Mouse (Mus musculus): ENCODE results near the gene Itpkb.
A peak's percentile ranks its signal among the peaks of the same experiment; 100 is the strongest.
"Not testable (repeated sequence)": the region's sequence is repeated elsewhere in the genome, so short reads cannot be mapped to it uniquely, and the experiment has no call there.

Itpkb gene

DNA sequence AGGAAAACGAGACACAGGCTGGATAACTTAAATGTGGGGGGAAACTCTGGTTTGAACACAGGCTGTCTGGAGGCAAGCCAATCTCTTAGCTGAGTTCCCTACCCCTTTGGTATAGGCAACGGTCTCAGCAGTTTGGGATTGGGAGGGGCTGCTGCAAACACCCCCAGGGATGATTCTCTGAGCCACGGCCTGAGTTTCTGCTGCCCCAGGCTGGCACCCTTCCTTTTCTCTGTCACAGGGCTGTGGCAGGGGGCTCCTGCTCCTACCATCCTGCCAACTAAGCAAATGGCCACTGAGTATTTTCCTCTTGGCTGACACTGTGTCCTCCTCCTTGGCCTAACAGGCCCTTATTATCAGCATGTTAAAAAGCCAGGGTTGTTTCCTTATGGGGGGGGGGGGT is 37.3 kb downstream of the Itpkb start:
- DNase-seq (ENCODE audit: low read depth, low spot score) = no peak

DNA sequence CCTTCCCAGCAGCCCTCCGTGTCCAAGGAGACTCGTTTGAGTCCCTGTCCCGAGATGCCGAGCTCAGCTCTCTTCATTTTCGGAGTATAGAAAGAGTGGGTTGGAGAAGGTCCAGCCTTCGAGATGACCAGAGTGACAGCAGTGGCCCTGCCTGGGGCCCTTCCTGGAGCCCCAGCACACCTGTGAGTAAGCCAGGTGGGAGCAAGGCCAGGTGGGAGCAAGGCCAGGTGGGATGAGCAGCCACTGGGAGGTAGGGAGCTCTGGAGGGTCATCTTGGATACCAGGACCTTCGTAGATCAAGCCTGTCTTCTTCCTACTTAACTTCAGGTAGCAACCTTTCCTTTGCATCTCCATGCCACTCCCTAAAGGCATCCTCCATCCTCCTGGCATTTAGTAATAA is 37.8 kb downstream of the Itpkb start:
- DNase-seq (ENCODE audit: low read depth, low spot score) = no peak

DNA sequence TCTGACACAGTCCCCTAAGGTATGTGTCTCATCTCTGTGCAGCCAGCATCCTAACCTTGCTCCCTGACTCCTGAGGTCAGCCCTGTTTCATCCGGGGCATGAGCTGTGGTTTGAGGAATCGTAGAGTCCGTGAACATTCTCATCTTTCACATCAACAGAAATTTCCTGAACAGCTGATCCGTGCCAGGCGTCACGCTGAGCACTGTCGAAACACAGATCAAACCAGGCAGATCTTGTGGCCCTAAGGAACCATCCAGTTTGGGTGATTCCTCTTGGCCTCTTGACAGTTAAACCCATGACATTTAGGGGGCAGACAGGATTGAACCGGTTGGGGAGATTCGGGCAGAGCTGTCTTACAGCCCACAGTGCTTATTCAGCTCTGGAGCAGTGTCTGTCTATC is 38.4 kb downstream of the Itpkb start:
- no peak for DNase-seq (ENCODE audit: low read depth, low spot score)

DNA sequence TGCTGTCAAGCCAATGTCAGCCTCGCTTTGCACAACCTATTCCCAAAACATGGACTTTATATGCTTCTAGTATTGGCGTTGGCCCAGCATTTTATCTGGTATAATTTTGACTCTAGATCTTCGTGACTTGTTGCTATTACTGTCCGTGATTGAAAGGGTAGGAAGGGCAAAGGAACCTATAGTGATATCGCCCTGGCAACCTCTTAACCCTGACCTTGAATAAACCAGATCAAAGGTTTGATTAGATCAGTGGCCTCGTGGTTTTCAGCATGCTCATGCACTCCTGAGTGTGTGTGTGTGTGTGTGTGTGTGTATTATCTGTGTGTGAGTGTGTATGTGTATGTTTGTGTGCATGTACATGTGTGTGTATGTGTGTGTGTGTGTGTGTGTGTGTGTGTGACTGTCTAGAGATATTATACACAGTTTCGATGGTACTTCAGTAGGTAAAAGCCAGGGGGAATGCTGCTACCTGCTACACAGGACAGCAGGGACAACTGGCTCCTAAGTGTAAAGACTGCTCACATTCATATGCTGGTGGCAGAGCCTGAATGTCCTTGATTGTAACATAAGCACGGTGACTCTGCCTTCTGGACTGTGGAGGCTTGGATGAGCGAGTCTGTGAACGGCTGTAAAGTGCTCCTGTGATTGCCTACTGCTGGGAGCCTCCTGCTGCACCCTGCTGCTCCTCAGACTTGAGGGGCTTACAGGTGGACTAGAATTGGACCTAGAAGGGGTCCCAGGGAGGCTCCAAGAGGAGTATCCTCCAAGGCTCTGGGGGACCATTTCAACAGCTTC is 40.8 kb downstream of the Itpkb start:
- DNase-seq (ENCODE audit: low read depth, low spot score) = no peak

DNA sequence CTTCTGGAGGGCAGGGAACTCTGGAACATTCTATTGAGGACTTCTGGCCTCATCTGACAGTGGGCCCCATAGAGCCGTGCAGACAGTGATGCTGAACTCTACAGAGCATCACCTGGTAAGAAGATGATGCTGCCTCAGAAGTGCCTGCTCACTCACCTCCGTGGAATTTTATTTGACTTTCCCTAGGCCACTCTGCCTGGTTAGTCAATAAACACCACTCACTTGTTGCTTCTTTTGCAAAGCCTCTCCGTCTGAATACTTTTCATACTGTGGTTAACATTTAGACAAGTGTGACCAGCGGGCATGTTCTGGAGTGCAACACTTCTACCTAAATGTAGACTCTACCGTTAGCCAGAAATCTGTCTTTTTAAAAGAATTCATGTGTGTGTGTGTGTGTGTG is 42.0 kb downstream of the Itpkb start:
- not testable (repeated sequence) for DNase-seq (ENCODE audit: low read depth, low spot score)

DNA sequence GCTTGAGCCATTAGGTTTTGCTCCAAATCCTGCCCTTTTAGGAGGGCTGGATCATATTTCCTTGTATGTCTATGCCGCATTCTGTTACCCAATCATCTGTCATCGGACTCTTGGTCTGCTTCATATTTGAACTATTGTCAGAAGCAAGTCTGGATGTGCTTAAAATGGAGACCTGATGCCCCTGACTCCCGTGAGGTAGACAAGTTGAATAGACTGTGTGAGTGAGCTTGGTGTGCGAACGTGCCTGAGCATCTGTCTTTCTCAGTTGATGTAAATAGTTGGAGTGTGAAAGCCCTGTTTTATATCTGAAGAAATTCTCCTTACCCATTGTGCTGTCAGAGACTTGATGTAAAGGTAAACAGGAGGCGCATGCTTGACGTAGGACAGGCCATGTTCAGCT is 46.3 kb downstream of the Itpkb start:
- no peak for DNase-seq (ENCODE audit: low read depth, low spot score)

DNA sequence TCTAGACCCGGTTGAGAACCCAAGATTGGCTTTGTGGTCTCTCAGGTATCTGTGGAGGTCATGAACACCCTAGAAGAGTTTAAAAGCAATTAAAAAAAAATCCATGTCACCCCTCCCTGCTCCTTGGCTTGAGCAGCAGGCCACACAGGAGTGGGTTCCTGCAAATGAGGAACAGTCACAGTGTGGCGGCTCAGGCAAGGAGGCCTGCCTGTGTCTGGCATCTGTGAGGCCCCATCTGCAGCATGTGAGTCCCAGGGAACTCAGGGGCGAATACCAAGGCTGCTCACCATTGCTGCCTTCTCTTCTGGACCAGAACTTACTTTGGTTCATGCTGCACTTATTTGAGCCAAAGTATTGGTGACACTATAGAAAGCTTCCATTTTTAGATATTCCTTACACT is 49.3 kb downstream of the Itpkb start:
- DNase-seq (ENCODE audit: low read depth, low spot score) = peak; percentile 26

DNA sequence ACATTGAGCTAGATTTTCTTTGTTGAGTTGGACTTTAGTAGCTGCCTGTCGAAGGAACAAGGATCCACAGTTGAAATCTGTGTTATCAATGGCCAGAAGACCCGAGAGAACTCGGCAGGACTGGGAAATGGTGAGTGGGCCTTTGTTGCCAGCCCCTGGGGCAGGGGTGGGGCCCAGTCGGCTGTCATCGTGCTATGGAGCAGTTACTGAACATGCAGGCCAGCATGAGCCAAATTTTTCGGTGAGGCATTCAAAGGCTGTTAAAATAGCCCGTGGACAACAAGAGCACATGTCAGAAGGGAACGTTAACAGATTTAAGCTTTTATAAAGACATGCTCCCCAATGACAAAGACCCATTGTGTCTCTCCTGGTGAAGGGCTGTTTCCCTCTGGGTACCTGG is 52.1 kb downstream of the Itpkb start:
- DNase-seq (ENCODE audit: low read depth, low spot score) = no peak

DNA sequence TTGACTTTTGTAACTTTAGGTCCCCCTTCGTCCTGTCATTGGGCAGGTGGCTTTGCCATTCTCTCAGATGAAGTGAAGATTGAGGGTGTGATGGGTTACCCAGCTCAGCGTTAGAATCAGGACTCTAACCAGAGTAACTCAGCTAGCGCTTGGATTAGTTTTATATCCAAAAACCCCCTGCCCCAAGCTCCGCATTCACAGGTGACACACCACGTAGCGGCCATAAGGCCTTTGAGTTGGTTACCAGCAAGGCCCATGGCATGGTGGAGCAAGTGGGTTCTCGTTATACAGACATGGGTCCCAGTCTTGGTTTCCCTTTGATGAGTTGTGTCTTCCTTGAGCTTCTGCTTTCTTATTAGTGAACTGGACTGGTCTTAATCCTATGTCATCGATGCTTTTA is 53.6 kb downstream of the Itpkb start:
- no peak for DNase-seq (ENCODE audit: low read depth, low spot score)

DNA sequence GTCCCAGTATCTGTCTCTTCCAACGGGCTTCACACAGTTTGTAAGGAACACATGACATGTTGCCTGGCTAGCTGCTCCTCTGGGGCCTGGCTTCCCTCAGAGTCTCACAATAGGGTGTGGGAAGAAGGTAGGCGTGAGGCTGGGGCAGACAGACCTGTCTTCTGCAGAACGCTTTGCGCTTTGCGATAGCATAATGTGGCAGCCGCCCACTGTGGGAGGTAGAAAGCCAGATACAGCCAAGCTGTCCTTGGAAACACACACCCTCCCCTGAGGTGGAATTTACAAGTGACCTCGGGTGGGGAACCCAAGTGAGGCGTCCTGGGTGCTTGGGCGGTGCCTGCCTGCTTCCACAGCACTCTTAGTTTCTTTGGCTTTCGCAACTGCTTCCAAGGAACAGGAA is 54.2 kb downstream of the Itpkb start:
- DNase-seq (ENCODE audit: low read depth, low spot score) = no peak

DNA sequence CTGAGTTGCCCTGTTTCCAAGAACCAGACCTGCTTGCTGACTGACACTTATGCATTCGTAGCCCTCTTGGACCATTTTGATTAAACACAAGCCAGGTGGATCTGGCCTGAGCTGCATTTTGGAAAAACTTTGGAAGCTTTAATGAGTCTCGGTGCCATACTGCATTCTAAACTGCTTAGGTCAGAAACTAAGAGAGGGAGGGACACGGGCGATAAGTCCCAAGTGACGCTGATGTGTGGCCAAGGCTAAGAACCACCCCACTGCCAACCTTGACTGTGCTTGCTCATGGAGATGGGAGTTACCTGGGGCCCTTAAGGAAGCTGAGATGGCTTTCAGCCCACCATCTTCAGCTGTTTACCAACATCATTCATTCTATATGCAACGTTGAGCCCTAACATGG is 55.0 kb downstream of the Itpkb start:
- no peak for DNase-seq (ENCODE audit: low read depth, low spot score)

DNA sequence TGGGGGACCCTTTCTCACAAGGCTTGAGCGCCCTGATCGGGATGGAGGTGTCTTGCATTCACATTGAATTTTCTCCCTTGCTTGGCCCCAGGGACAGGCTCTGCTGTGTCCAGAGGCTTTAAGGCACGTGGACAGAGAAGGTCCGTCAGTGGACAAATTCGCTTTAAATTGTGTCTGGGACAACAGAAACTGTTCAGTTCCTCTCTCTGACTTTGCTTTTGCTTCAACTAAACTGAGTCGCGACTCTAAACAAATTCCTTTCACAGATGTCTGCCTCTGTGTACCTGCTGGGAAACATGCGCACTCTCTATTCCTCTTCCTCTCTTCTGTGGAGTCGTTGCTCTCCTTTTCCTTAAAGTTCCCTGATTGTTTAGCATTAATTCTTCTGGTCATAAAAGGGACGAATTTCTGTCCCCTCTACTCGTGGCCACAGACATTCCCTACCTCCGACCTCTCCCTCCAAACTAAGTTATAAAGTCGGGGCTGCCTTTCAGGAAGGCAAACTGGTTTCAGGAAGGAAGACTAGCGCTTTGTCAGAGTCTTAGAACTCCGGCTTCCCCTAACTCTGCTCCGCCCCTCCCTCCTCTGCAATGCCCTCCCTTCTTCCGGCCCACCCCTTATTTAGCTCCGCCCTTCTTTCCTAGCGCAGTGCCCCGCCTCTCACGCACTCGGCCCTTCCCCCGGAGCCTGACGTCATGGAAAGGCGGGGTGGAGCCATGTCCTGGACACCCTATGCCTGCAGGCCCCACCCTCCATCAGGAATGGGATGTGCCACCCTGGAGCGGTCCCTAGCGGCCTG is 56.9 kb downstream of the Itpkb start:
- peak; percentile 99 for DNase-seq (ENCODE audit: low read depth, low spot score)

DNA sequence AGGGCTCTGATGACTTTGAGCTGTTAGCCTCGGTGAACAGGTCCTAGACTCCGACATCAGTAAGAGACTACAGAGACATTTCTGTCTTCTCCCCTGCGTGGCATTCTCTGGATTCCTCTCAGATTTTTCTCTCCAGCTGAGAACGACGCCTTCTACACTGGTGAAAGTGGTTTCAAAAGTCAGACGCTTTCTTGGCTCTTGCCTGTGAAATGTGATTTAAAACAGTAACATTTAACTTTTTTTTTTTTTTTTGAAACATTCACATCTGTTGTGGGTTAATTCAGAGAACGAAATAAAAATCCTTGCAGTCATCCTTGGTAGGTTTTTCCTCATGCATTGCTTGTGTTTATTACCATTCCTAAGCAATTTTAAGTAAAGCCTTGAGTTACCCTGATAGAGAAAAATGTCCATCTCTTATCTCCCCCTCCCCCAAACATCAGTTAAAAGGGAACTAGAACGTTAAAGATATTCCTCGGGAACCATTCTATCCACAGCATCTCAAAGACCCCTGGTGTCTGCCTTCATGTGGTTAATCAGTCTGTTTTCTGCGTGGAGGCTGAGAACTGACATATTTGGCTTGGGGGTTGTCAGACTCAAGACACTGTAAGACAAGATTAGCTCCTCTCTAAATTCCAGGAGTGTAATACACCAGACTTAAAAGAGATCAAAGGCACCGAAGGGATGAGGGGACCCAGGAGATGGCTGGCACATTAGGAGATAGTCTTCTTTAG is 57.6 kb downstream of the Itpkb start:
- no peak for DNase-seq (ENCODE audit: low read depth, low spot score)

DNA sequence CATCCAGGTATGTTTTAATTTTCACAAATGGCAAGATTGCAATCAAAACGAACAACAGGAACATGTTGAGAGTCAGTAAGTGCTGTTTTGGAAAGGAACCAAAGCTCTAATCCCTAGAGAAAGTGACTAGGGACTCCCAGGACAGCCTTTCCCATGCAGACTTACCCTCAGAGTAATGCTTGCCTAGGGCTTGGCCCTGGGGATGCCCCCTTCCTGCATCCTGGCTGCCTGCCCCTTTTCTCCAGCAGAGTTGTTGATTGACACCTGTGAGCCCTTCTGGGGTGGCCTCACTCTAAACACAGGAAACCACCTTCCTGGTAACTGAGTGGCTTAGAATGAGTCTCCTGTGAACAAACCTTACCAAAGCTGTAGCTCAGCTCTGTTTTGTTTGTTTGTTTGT is 58.2 kb downstream of the Itpkb start:
- peak; percentile 63 for DNase-seq (ENCODE audit: low read depth, low spot score)

DNA sequence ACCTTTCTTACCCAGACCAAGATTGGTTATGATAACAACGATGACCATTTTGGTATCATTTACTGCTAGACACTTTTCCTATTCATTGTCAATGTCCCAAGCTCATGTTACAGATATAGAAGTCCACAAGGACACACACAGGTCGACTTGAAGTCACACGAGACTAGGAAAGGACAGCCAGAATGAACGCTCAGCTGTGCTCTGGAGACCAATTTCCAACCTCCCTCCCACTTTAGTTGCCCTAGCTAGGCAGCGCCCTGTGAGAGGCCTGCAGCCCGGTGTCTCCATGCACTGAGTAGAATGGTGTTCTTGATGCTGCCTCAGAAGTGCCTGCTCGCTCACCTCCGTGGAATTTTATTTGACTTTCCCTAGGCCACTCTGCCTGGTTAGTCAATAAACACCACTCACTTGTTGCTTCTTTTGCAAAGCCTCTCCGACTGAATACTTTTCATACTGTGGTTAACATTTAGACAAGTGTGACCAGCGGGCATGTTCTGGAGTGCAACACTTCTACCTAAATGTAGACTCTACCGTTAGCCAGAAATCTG is 59.0 kb downstream of the Itpkb start:
- DNase-seq (ENCODE audit: low read depth, low spot score) = not testable (repeated sequence)

DNA sequence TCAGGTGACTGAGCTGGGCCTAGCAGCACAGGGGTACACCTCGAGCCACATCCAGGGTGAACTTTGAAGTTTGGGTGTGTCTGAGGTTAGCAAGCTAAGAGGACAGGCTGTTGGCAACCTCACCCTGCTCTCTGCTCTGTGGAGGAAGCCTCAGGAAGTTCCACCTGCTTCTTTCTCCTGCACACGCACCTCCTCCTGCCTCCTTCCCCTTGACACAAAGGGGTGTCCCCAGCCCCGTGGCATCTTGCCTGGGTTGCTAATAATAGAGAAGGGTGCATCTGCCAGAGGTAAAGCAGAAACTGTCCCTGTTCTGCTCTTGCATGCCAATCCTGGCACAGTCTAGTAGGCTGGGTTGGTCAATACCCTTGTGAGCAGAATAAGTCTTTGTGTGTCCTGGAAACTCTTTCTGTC is 60.0 kb downstream of the Itpkb start:
- DNase-seq (ENCODE audit: low read depth, low spot score) = peak; percentile 84

DNA sequence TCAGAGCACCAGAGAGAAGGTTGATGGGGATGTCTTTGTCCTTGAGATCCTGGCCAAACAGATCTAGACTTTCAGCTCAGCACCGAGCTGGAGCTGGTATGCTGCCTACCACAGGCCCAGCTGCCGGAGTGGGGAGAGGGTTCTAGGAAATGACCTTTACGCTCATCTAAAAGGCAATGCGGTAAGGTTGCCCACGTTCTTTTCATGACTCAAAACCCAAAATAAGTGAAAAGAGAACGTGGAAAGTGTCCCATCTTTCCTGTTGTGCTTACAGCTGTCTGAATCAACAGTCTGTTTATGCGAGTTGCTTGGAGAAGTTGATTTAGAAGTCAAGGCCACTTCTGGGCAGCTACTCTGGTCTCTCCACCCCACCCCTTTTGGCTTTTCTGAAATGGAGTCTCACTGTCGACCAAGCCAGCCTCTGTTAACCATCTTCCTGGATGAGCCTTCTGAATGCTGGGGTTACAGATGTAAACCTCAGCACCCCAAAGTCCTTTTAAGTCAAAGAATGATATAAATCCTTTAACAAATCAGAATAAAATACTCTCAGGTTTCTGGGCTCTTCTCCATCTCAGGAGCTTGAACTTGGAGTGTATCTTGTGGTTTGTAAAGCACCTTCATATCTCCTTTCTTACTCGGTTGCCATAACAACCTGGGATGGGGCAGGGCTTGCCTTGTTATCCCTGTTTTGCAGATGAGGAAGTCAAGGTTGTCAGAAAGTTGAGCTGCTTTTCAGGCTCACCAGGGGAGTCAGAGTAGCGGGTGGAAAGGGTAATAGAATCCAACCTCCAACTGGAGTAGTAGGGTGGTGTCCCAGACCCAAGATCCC is 60.7 kb downstream of the Itpkb start:
- DNase-seq (ENCODE audit: low read depth, low spot score) = peak; percentile 42

DNA sequence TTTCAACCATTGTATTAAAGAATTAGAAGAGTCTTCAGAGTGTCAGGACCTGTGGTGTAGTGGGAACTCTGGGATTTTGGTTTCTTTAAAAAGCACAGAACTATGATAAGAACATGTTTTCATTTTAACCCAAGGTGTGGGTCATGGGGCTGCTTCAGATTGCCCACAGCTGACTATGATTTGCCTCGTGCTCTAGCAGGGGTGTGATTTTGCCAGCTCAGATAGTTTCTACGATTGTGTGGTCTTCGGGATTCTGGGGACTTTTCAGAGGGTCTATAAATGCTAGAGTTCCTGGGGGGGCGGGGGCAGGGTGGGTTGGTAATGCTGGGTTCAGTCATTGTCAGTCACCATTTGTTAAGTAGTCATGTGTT is 61.3 kb downstream of the Itpkb start:
- DNase-seq (ENCODE audit: low read depth, low spot score) = no peak

DNA sequence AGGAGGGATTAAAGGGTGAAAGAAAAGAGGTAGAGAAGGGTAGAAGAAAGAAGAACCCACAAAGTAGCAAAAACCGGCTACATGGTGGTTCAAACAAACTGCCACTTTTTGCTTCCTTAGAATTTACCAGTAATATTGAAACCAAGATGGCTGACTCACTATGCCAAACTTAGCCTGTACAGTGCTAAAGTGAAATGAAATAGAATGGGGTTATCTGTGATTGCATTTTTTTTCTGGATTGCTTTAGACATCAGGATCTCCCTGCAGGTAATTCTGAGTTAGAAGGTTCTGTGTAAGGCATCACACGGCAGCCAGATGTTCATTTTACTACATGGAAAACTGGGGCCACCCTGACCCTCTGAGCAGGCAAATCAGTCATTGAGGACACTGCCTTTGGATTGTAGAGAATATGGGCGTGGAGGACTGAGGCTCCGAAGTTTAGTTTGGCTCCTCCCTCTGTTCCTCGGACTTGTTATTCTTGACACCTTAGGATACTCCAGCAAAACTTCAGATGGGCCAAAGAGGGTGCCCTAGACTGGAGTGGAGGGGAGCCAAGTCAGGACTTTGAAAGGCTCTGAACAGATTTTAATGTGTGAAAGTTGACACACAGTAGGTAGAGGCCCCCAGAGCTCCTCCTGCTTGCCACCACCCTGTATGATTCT is 62.0 kb downstream of the Itpkb start:
- peak; percentile 50 for DNase-seq (ENCODE audit: low read depth, low spot score)

DNA sequence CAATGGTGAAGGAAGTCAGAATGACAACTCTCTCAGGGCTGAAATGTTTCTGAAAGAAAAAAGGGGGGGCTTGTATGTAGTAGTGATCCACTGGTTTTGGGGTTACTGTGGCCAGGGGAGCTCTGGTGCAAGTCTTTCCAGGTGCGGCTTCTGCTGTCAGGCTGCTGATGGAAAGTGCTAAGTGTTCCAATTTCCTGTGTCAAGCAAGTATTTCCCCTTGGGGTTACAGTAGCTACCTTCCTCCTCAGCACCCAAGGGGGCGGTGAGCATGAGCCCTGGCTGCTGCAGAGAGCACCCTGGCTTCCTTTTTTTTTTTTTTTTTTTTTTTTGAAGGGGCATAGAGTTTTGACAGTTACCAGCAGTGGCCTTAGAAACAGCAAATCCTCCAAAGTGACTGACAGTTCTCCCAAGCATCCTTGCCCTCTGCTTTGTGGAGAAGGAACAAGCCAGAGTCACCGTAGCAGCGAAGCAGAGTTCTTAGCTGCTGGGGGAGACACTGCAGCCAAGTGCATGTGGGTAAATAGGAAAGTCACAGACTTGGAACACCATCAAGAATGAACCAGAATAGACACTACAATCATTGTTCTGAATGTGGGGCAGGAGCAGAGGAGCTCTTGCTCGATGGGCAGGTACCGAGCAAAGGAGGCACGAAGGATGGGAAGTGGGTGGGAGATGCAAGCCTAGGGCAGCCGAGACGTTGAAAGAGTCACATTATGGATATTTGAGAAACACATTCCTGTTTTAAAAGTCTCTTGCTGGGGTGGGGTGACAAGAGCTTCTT is 62.9 kb downstream of the Itpkb start:
- DNase-seq (ENCODE audit: low read depth, low spot score) = peak; percentile 65
